Mouse (Mus musculus): Measurements from ENCODE around the gene Rtn4rl1. TPM values are rescaled to one million over a fixed set of nuclear protein-coding genes. Genes with fewer than 3 reads are reported as not detected.
A peak's percentile ranks its signal among the peaks of the same experiment; 100 is the strongest.
"Not testable (repeated sequence)": the region's sequence is repeated elsewhere in the genome, so short reads cannot be mapped to it uniquely, and the experiment has no call there.

The Rtn4rl1 gene
- total RNA-seq, 2 experiments from 2014 or later: 104 to 110 TPM

GRCm38 (mm10) chr11:75283784-75284183 lies 90.2 kb downstream of the Rtn4rl1 start:
- not testable (repeated sequence) for DNase-seq (ENCODE audit: low spot score in 2 of 2); H3K27ac ChIP-seq; H3K4me3 ChIP-seq
- peak; percentile 21 for TF ChIP-seq CTCF (conservative IDR thresholded peaks at IDR 0.05)

- no peak overlapping the region for H3K4me3 ChIP-seq
- no peak for TF ChIP-seq CTCF (conservative IDR thresholded peaks at IDR 0.05)
- peak overlapping the region; percentile 28; the same call in 1 of the 2 replicates for H3K27ac ChIP-seq
- DNase-seq (ENCODE audit: low spot score in 2 of 2): no peak
These were observed 92.4 kb downstream of the Rtn4rl1 start for GRCm38 (mm10) chr11:75285893-75286467.

GRCm38 (mm10) chr11:75286868-75287267 lies 93.3 kb downstream of the Rtn4rl1 start:
- H3K27ac ChIP-seq: no peak overlapping the region
- no peak for TF ChIP-seq CTCF (conservative IDR thresholded peaks at IDR 0.05)
- no peak for DNase-seq (ENCODE audit: low spot score in 2 of 2)
- no peak overlapping the region for H3K4me3 ChIP-seq

- TF ChIP-seq CTCF (conservative IDR thresholded peaks at IDR 0.05): no peak
- DNase-seq (ENCODE audit: low spot score in 2 of 2): no peak
- H3K4me3 ChIP-seq: no peak overlapping the region
These were observed 94.4 kb downstream of the Rtn4rl1 start for GRCm38 (mm10) chr11:75287940-75288339.

GRCm38 (mm10) chr11:75288517-75288916 lies 94.9 kb downstream of the Rtn4rl1 start:
- TF ChIP-seq CTCF (conservative IDR thresholded peaks at IDR 0.05): no peak
- H3K4me3 ChIP-seq: no peak overlapping the region
- no peak overlapping the region for H3K27ac ChIP-seq
- DNase-seq (ENCODE audit: low spot score in 2 of 2): no peak

More at GRCm38 (mm10) chr11:75287940-75288339, 94.4 kb downstream of the Rtn4rl1 start:
- 0 out of 2 replicates have a peak overlapping the region, but pooled peaks have one; percentile 2 for H3K27ac ChIP-seq

- Histone ChIP-seq H3K27ac (peak overlapping the region; percentile 86), H3K4me3 (no peak overlapping the region)
- no peak for TF ChIP-seq CTCF (conservative IDR thresholded peaks at IDR 0.05)
- DNase-seq (ENCODE audit: low spot score in 2 of 2): no peak
These were observed 95.5 kb downstream of the Rtn4rl1 start for GRCm38 (mm10) chr11:75289120-75289519.

GRCm38 (mm10) chr11:75290566-75291271 lies 97.1 kb downstream of the Rtn4rl1 start:
- H3K4me3 ChIP-seq: no peak overlapping the region
- H3K27ac ChIP-seq: peak overlapping the region; percentile 86
- peak; percentile 99 for TF ChIP-seq CTCF (conservative IDR thresholded peaks at IDR 0.05)
- DNase-seq (ENCODE audit: low spot score in 2 of 2): peak; percentile 92 to 98

- Histone ChIP-seq H3K27ac (peak overlapping the region; percentile 86), H3K4me3 (peak overlapping the region; percentile 20; the same call in 1 of the 2 replicates)
- no peak; the same call in 1 of the 2 replicates for TF ChIP-seq CTCF (conservative IDR thresholded peaks at IDR 0.05)
- DNase-seq (ENCODE audit: low spot score in 2 of 2): peak; percentile 61 to 77
These were observed 98.0 kb downstream of the Rtn4rl1 start for GRCm38 (mm10) chr11:75291389-75292215.

- no peak for TF ChIP-seq CTCF (conservative IDR thresholded peaks at IDR 0.05)
- DNase-seq (ENCODE audit: low spot score in 2 of 2): no peak
- peak overlapping the region; percentile 86 for H3K27ac ChIP-seq
- no peak overlapping the region for H3K4me3 ChIP-seq
These were observed 98.7 kb downstream of the Rtn4rl1 start for GRCm38 (mm10) chr11:75292281-75292680.

GRCm38 (mm10) chr11:75293852-75294361 lies 100.3 kb downstream of the Rtn4rl1 start:
- no peak for TF ChIP-seq CTCF (conservative IDR thresholded peaks at IDR 0.05)
- Histone ChIP-seq H3K27ac (peak overlapping the region; percentile 86), H3K4me3 (peak overlapping the region; percentile 18; the same call in 1 of the 2 replicates)
- peak in 1 of 2 experiments; percentile 39 for DNase-seq (ENCODE audit: low spot score in 2 of 2)

- DNase-seq (ENCODE audit: low spot score in 2 of 2): no peak
- Histone ChIP-seq H3K27ac (peak overlapping the region; percentile 86), H3K4me3 (no peak overlapping the region)
- no peak for TF ChIP-seq CTCF (conservative IDR thresholded peaks at IDR 0.05)
These were observed 101.3 kb downstream of the Rtn4rl1 start for GRCm38 (mm10) chr11:75294862-75295261.

GRCm38 (mm10) chr11:75295534-75295933 lies 102.0 kb downstream of the Rtn4rl1 start:
- H3K27ac ChIP-seq; DNase-seq (ENCODE audit: low spot score in 2 of 2); H3K4me3 ChIP-seq: not testable (repeated sequence)
